Mouse (Mus musculus) heart, postnatal 0 days (tissue): Measurements from ENCODE around the gene S100a14. TPM values are rescaled to one million over a fixed set of nuclear protein-coding genes. Genes with fewer than 3 reads are reported as not detected.

Experiments used
- ATAC-seq: fragments of 200-750 bp; cut with Nextera tagmentation; 2 replicates; pipeline ENCODE4 v1.8.0; 2017; ENCODE audit warnings: low read depth, moderate number of reproducible peaks, moderate library complexity; ENCODE audit not compliant: insufficient read depth
- DNase-seq: peaks from one replicate; pipeline ENCODE4 v3.0.0-alpha.2; 2016; ENCODE audit warnings: low spot score
- H3K27ac ChIP-seq: fragments of 300-500 bp; sonication (generic); 2 replicates; pipeline ENCODE4 v1.5.1; 2014; ENCODE audit warnings: low read depth, mild to moderate bottlenecking
- H3K27me3 ChIP-seq: fragments of 300-500 bp; sonication (generic); 2 replicates; pipeline ENCODE4 v1.6.1; 2014; ENCODE audit warnings: low read length, mixed read lengths; ENCODE audit not compliant: control insufficient read depth, insufficient read depth
- H3K36me3 ChIP-seq: fragments of 300-500 bp; sonication (generic); replicated peaks from 2 replicates; pipeline ENCODE4 v1.6.1; 2014; ENCODE audit warnings: low read length, mixed read lengths; ENCODE audit not compliant: control insufficient read depth, insufficient read depth
- H3K4me1 ChIP-seq: fragments of 300-500 bp; sonication (generic); 2 replicates; pipeline ENCODE4 v1.6.1; 2014; ENCODE audit warnings: antibody characterized with exemption; ENCODE audit not compliant: control insufficient read depth, insufficient read depth
- H3K4me2 ChIP-seq: fragments of 300-500 bp; sonication (generic); 2 replicates; pipeline ENCODE4 v1.6.1; 2014; ENCODE audit warnings: low read depth, mild to moderate bottlenecking, low read length, moderate library complexity
- H3K4me3 ChIP-seq: fragments of 300-500 bp; sonication (generic); 2 replicates; pipeline ENCODE4 v1.5.1; 2014; ENCODE audit warnings: low read depth, low read length
- H3K9ac ChIP-seq: fragments of 300-500 bp; sonication (generic); replicated peaks from 2 replicates; pipeline ENCODE4 v1.6.1; 2014; ENCODE audit warnings: low read depth, low read length, mixed read lengths
- H3K9me3 ChIP-seq: fragments of 300-500 bp; sonication (generic); replicated peaks from 2 replicates; pipeline ENCODE4 v1.6.1; 2016; ENCODE audit warnings: low read length; ENCODE audit not compliant: control insufficient read depth
- CTCF ChIP-seq: IDR thresholded peaks from 2 replicates; pipeline ENCODE4 v1.5.1; 2016; ENCODE audit warnings: antibody characterized with exemption, control low read depth, low read depth
- EP300 ChIP-seq: IDR thresholded peaks from 2 replicates; pipeline ENCODE4 v1.6.1; 2016; ENCODE audit warnings: antibody characterized with exemption, low read depth
- WGBS: fragments of 180-500 bp; shearing (Covaris S2); extraction: QIAGEN DNeasy Blood & Tissue Kit; methylation state at CpG from one replicate; pipeline ENCODE4 v1.1.7; 2014; 5-methylcytosine and 5-hydroxymethylcytosine counted together
- polyA plus RNA-seq: library from polyadenylated mRNA; unstranded; fragments of >200 nt; fragmentation: Nextera tagmentation; extraction: Ambion mirVana; gene quantifications from 2 replicates; pipeline ENCODE4 v1.2.1, GENCODE M21; 2015
- total RNA-seq: library from RNA; depleted of rRNA; stranded (reverse); fragments of >200 nt; gene quantifications from 2 replicates; pipeline ENCODE4 v1.2.3, GENCODE M21; 2014; ENCODE audit warnings: low replicate concordance

Gene S100a14
- total and polyA plus RNA-seq, 2 experiments from 2014 or later: 7.2 TPM; not detected in 1

DNA sequence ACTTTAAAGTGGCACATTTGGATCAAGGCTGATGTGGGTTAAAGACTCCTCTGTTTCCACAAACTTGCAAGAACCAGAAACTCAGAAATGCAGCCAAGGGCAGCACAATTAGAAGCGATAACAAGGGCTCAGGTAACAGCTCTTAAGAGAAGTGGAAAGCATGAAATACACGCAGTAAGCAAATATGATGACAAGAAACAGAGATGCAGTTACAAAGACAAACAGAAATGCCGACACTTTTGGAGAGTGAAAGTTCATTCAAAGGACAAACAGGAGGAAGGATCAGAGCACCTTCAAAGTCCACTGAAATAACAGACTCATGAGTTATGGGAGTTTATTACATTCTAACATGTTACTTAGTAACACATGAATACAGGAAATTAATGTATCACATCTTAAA is 20.3 kb upstream of the S100a14 start:
- H3K4me1 ChIP-seq: peaks cover 11% of the 10 kb centered on the region
- 50% methylated on average over 3 of the region's 3 CpGs for WGBS
- H3K27me3 ChIP-seq: no peaks in the 10 kb centered on the region
- DNase-seq (no peak), ATAC-seq (no peak)
- H3K36me3 ChIP-seq: peaks cover 59% of the 10 kb centered on the region
- H3K9ac ChIP-seq: no peak overlapping the region
- no peak overlapping the region for H3K4me2 ChIP-seq
- TF ChIP-seq EP300 (no peak), CTCF (no peak)
- no peaks in the 10 kb centered on the region for H3K9me3 ChIP-seq
- no peak overlapping the region for H3K4me3 ChIP-seq
- no peak overlapping the region for H3K27ac ChIP-seq

- no peaks in the 10 kb centered on the region for H3K9me3 ChIP-seq
- ATAC-seq (no peak), DNase-seq (no peak)
- H3K4me3 ChIP-seq: peak overlapping the region; percentile 93
- H3K9ac ChIP-seq: peak overlapping the region; percentile 97
- peak overlapping the region; percentile 97 for H3K27ac ChIP-seq
- H3K4me1 ChIP-seq: peaks cover 23% of the 10 kb centered on the region
- WGBS: 2% methylated on average over 20 of the region's 20 CpGs
- TF ChIP-seq CTCF: no peak
- TF ChIP-seq EP300: no peak
- peaks cover 39% of the 10 kb centered on the region for H3K36me3 ChIP-seq
- no peaks in the 10 kb centered on the region for H3K27me3 ChIP-seq
- H3K4me2 ChIP-seq: peak overlapping the region; percentile 73
These were observed 18.2 kb upstream of the S100a14 start for GRCm38 (mm10) chr3:90508287-90508949.

- peak; percentile 89 for ATAC-seq
- peaks cover 32% of the 10 kb centered on the region for H3K36me3 ChIP-seq
- WGBS: 1% methylated on average over 62 of the region's 66 CpGs
- peak within 1 kb of the TSS; percentile 97 for H3K9ac ChIP-seq
- H3K4me1 ChIP-seq: peaks cover 30% of the 10 kb centered on the region
- H3K27ac ChIP-seq: peak within 1 kb of the TSS; percentile 97
- peak; percentile 84 for TF ChIP-seq EP300
- no peak for TF ChIP-seq CTCF
- peak within 1 kb of the TSS; percentile 73 for H3K4me2 ChIP-seq
- H3K4me3 ChIP-seq: peak within 1 kb of the TSS; percentile 93
- H3K9me3 ChIP-seq: no peaks in the 10 kb centered on the region
- DNase-seq: peak; percentile 98
- no peaks in the 10 kb centered on the region for H3K27me3 ChIP-seq
These were observed 17.5 kb upstream of the S100a14 start, which contains the start of gene Chtop for GRCm38 (mm10) chr3:90508950-90509746. Gene Chtop, minus strand, starts transcription at chr3:90509498.

GRCm38 (mm10) chr3:90509747-90510123 is 16.9 kb upstream of the S100a14 start:
- TF ChIP-seq EP300 (no peak), CTCF (no peak)
- no peak overlapping the region for H3K9ac ChIP-seq
- H3K36me3 ChIP-seq: peaks cover 26% of the 10 kb centered on the region
- no peaks in the 10 kb centered on the region for H3K9me3 ChIP-seq
- H3K4me1 ChIP-seq: peaks cover 30% of the 10 kb centered on the region
- no peak for ATAC-seq
- no peak for DNase-seq
- peak overlapping the region; percentile 93 for H3K4me3 ChIP-seq
- WGBS: 26% methylated on average over 2 of the region's 2 CpGs
- H3K4me2 ChIP-seq: peak overlapping the region; percentile 56
- H3K27ac ChIP-seq: peak overlapping the region; percentile 97
- H3K27me3 ChIP-seq: no peaks in the 10 kb centered on the region

DNA sequence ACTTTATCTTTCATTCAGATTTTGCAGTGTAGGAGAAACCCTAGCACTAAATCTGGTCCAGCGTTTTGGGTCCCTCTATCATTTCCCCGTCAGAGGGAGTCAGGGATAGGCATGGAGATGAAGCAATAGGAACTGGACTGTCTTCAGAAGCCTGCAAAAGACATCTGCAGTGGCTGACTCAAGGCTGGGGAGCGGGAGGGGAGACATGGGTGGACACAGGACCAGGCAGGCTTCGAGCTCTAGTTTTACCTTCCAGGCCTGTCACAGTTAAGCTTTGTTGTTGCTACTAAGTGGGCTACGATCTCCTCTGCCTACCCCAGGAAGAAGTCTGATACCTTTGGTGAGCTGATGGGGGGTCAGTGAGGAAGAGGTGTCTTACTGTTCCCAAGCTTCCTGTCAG is 14.4 kb upstream of the S100a14 start:
- Histone ChIP-seq H3K27ac (no peak overlapping the region), H3K4me3 (no peak overlapping the region), H3K4me1 (peaks cover 40% of the 10 kb centered on the region), H3K36me3 (peaks cover 3% of the 10 kb centered on the region; the same call in 1 of the 2 replicates), H3K27me3 (no peaks in the 10 kb centered on the region), H3K9ac (no peak overlapping the region), H3K9me3 (no peaks in the 10 kb centered on the region), H3K4me2 (peak overlapping the region; percentile 82; the same call in 1 of the 2 replicates)
- DNase-seq: no peak
- no peak for TF ChIP-seq EP300
- ATAC-seq: no peak
- WGBS: 73% methylated on average over 5 of the region's 5 CpGs
